Mouse (Mus musculus) hindlimb bud, embryonic 11.5 days (tissue): ENCODE measurements around the gene Dazl.

Experiments used
- DNase-seq: peaks from one replicate; pipeline ENCODE4 v3.0.0-alpha.2; 2012; ENCODE audit warnings: low read depth, low spot score; ENCODE audit errors: extremely low spot score

The Dazl gene

DNA sequence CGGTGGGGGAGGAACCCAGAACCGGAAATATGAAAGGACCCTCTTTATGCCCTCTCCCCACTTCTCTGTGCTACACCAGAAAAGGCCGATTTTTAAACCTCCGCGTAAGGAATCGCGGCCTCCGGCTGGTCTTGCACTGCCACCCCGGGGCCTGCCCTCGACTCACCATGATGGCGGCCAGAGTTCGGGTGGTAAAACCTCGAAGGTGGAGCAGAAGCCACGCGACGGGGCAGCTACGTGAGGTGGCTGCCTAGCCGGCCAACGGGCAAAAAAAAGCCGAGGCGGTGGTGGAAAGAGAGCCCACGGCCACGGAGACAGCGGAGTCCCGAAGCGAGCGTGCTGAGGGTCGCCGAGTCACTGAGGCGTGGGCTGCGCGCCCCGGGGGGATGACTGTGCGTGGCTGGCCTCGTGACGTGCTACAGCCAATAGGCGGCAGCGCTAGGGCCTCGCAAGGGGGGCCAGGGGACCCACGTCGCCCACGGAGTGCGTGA lies at the start of gene Dazl:
Dazl (minus strand) TSS at position 396 of the 491 bp plus-strand sequence.
- no peak for DNase-seq

DNA sequence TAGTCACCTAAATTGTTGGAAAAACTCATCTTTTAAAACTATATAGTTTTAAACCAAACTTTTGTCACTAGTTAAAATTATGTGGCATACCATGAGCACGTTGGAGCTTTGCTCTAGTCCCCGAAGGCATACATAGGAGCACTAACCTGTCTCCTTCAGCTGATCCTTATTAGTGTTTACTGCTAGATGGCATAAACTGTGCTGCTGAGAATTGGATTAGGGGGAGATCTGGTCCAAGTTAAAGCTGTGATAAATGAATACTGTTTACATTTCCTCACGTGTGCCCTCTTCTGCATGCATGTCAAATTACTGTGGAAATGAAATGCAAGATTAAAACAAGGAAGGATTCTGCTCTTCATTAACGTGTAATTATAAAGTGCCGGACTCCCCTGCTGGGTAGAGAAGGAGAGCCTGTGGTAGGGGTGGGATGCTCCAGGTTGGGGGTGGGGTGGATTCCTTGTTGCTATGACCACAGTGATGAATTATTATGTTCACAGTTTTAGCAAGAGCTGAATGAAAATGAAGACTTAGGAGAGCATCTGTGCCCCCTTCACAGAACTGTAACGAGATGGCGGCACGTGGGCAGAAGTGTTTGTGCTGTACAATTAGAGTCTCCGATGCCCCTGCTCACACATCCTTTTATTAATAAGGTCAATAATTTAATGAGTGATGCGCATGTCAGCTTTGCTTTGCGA lies 48.6 kb upstream of the Dazl start:
- DNase-seq: no peak

DNA sequence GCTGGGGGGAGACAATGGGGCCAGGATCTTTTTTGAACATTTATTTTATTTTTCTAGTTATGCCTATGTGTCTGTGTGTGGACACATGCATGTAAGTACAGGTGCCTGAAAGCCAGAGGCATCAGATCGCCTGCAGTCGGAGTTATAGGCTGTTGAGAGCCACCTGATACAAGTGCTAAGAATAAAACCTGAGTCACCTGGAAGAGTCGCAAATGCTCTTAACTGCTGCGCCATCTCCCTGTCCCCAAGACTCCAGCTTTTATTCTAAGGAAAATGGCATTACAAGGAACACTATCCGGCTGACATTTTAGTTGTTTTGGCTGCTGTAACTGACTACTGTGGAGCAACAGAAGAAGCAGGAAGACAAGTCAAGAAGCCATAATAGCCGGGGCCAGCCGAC lies 45.5 kb upstream of the Dazl start:
- DNase-seq: no peak

DNA sequence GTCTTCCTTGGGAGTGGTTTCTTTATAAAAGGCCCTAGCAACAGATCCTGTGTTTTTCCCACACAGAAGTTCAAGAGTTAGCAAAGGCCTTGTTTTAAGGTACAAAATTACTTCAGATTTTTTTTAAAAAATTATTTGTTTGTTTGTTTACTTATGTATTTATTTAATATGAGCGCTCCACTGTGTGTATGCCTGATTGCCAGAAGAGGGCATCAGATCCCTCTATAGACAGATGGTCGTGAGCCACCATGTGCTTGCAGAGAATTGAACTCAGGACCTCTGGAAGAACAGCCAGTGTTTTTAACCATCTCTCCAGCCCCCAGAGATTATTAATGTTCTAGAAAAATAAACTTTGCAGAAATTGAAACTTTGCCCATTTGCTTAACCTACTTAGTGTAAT lies 42.3 kb upstream of the Dazl start:
- no peak for DNase-seq

DNA sequence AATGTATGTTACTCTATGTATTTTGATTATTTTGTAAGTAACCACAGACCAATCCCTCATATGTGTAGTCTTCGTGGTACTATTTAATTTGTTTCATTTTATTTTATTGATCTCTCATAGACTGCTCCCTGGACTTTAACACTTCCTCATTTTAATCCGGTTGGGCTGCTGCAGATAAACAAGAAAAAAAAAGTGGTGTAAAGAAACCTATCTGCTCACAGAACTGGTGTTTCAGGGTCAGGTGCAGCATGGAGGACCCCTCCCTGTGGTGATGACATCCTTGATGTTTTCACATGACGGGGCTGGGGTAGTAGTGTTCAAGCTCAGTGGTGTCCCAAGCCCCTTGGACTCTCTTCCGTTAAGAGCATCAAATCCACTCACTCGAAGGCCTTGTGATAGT lies 41.3 kb upstream of the Dazl start:
- no peak for DNase-seq

DNA sequence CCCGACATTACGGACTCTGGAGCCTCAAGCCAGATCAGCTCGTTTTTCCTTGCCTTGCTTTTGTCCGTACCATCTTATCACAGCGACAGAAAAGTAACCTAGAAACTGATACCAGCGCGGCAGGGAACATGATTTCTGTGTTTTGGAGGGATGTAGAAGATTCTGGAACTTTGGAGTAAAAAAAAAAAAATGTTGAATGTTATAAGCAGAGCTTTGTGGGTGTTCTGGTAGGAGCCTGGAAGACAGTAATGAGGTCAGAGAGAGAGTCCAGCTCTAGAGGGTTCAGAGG lies 38.5 kb upstream of the Dazl start:
- DNase-seq: no peak

DNA sequence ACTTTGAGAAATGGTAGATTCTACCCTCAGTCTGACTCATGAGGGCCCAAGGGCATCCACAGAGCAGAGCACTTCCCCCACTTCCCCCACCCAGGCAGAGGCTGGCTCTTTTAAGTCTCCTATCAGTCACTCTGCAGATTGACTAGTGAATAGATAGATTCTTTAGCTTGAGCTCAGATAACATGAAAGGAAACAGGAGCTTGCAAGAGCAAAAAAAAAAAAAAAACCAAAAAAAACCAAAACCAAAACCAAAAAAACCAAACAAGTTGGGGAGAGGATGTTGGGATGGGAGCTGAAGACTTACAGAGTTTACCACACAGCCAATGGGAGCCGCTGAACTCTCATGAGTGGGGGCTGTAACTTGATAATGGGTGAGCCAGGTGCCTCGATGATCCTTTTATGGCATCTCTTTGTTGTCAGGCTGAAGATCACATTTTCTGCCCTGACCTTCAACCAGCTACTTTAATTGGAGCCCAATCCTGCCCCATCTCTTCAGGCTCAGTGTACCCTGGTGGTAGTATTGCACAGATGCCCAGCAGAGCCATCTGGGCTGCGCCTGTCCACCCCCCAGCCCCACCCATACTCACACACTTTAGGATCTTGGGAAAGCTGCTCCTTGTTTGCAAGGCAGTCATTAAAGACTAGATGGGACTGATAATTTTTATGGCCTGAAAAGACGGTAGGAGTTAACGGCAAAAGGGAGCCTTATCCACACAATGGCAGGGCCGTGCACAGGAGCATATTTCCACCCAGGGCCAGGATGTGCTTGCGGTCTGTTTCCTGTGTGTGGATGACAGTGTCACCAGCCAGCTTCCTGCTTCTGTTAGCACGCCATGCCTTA lies 38.0 kb upstream of the Dazl start:
- no peak for DNase-seq

DNA sequence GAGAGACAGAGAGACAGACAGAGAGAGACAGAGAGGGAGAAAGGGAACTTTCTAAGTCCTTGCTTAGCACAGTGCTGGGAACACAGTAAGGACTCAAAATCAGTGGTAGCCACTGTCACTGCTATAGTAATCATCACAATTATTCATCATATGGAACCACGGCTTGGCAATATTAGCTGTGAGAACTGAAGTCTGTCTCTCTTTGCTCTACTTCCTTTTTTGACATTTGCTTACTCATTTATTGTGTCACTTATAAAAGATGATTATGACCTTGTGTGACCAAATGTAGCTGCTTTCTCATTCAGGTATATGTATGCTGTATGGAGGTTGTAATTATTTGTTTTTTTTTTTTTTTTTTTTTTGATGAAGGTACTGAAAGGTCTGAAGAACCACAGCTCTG lies 36.8 kb upstream of the Dazl start:
- DNase-seq: no peak

DNA sequence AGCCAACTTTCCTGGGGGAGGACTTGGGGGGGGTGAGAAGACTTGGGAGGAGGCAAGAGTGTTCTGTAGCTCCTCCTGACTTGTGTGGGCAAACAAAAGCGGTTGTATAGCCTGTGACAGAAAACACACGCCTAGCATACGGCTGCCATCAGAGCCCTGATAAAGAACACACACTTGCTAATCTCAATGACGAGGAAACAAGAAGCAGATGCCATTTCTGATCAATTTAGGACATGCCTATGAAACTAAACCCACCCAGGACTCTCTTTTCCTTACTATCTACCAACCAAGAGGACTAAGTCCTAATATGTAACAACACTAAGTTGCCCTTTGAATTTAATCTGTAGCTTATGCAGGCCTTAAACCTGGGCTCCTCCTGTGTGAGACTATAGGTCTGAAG lies 31.2 kb upstream of the Dazl start:
- no peak for DNase-seq

DNA sequence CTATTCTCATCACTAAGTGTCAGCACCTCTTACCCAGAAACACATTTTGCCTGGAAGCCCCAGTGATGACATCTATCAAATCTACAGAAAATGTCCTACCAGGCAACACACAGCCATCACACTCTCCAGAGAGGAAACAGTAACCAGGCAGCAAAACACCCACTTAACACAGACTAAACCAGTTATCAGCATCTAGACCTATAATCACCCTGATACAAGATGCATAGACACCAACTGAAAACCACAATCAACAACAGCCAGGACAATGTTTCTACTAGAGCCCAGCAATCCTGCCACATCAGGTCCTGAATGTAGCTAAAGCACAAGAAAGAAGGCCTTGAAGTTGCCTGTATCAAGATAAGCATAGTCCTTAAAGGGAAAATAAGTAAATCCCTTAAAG lies 25.4 kb upstream of the Dazl start:
- DNase-seq: no peak

DNA sequence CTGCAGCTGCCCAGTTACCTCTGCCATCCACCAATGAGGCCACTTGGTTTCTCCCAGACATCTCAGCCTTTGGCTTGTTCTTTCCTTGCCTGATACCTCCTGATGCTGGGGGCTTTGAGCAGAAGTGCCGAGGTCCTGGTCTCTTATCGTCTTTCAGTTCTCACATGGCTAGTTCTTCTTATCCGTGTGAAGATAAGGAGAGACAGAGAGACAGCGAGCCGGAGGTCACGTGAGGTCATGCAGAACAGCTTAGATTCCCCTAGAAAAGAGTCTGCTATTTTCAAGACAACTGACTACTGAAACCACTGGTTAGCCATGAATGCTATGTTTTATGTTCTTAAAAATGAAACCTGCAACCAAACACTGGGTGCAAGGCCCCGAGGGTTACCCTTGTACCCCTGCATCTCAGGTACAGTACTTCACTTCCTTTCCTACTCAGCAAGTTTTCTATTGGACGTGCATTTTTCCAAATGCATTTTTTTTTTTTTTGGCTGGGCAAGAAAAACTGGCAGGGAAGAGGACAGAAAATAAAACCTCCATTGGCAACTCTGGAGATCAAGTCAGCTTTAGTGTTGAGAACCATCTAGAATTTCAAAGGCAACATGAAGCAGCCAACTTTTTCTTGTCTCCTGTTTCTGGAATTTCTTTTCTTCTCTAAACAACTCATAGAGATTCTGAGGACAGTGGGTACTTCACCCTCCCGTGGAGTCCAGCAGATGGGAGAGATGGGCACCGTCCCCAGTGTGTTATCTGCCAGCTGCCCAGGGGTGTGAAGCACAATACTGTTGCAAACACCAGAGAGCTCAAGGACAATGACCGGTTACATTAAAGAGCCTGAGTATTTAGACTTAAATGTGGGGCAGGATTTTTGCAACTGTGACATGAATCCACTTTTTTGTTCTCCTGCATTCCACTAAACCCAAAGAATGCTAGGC lies 23.0 kb upstream of the Dazl start:
- DNase-seq: no peak

DNA sequence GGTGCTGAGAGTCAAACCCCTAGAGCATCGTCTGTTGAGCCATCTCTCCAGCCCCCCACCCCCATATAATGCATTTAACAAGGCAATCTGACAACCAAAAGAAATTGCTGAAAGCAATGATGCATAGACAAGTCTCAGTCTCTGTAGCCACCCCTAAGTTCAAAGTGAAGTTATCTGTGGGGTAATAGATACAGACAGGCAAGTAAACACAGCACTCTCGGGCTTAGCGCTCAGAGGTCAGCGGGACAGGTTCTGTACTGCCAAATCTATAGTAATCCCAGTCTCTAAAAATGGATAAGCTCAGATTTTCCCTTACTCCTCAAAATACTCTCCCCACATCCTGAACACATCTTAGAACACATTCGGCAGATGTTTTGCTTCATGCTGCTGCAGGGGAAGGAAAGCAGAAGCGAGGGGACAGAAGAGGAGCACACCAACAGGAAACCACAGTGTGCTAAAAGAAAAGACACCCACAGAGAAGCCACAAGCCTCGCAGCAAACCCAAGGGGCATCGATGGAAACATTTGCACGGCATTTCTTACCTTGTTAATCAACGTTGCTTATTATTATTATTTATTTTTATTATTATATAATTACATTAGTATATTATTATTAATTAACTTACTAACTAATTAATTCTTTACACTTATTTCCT lies 16.8 kb upstream of the Dazl start:
- no peak for DNase-seq

DNA sequence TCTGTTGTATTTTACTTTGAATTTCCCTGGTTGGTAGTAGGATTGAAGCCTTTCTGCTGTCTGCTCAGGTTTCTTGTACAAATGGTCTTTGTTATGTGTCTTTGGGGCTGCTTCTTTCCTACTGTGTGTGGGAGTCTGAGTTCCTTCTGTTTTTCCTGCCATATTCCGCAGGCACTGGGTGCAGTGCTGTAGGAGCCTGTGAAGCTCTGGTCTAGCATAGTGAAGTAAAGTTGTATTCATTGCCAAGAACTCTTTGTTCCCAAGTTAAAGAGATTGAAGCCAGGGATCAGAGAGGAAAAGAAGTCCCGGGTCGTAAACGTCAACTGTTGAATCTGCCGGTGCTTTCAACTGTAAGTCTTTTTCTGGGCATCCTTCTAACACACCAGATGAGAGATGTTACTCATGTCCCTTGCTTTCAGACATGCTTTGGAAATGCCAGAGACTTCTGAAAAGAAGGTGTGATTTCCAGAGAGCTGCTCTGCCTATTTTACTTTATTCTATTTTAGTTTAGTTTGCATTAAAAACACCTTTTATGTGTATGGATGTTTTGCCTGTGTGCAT lies 16.2 kb upstream of the Dazl start:
- no peak for DNase-seq

DNA sequence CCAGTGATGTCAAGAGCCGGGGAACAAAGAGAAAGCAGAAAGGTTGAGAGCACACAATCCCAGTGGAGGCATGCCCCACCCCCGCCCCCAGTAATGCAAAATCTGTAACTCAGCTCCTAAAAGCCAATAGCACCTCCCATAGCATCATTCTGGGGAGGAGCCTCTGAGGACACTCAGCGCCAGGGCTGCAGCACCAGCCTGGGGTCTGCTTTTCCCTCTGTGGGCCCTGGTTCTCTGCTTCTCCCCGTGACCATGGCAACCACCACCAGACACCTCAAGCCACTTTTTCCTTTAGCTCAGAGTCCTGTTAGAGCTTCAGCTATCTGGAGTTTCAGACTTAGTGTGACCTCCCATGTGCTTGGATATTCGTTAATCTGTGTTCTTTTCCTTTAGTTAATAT lies 15.4 kb upstream of the Dazl start:
- no peak for DNase-seq

DNA sequence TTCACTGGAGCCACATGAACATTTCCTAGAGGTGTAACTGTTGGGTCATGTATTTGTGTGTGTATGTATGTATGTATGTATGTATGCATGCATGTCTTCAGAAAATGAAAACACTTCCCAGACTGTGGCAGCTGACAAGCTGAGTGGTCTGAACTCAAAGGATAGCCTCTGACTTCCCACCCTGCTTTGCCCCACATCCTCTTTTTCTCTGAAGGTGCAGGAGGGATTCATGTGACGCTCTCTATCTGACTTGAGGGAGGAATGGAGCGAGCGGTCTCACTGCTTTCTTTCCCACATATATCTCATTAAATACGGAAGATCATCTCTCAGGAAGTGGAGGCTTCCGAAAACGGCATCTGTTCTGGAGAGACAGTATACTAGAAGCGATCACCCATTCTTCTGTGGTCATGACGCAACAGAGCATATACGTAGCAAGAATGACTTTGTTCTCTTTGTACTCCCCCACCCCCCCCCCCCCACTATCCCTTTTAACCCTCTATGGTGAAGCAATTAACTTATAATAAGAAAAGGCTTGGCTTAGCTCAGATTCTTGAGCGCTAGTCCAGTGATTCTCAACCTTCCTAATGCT lies 14.7 kb upstream of the Dazl start:
- no peak for DNase-seq

DNA sequence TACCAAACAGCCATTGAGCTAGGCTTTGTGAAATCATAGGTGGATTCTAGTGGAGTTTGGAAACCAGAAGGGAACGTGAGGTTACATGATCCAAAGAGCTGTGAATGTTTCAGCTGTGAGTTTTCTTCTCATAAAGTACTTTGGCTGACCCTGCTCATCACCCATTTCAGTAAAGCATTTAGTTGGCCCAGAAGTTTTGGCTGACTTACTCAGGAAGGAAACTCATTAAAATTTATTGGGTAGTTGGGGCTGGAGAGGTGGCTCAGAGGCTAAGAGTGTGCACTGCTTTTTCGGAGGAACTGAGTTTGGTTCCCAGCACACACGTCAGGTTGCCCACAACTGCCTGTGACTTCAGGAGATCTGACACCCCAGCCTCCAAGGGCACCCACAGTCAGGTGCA lies 9.4 kb upstream of the Dazl start:
- DNase-seq: no peak

DNA sequence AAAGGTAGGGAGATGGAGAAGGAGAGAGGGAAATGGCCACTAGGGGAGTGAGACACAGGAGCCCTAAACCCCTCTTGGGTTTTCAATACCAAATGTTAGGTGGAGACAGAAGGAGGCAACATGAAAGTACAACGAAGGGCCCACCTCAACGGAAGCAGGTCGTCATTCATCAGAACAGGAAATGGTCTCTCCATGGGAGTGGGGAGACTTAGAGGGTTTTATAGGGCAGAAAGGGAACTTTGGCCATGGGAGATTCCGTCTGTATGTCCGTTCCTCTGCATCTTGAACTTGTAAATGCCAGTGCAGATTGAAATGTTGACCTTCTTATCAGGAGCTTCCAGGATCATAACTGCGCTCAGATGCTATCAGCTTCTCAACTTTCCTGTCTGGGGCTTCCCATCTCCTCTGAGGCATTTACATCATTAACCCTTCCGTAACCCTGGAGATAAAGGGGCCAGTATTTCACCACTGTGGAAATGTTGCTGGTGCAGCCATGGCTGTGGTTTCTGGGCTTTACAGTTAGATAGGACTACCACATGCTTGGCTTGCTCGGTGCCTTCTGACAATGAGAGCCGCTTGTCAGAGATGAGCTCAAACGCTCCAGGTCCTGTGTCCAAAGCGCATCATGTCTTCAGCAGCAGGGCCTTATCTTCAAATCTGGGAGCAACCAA lies 6.9 kb upstream of the Dazl start:
- no peak for DNase-seq

DNA sequence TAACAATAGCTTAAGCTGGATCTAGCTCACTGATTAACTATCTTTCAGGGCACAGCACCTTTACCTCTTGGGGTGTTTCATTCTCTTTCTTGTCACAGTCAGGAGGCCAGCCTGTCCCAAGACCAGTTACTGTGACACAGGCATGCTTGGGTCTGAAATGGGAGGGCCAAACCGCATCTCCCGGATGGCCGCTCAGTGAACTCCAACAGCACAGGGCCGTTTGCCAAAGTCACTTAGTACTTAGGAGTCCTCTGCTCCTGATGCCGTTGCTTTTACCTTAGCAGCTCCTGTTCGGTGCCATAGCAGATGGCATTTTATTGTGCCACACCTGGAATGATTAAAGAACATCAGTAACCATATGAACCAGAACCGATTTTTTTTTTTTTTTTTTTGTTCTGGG lies 5.4 kb upstream of the Dazl start:
- no peak for DNase-seq

DNA sequence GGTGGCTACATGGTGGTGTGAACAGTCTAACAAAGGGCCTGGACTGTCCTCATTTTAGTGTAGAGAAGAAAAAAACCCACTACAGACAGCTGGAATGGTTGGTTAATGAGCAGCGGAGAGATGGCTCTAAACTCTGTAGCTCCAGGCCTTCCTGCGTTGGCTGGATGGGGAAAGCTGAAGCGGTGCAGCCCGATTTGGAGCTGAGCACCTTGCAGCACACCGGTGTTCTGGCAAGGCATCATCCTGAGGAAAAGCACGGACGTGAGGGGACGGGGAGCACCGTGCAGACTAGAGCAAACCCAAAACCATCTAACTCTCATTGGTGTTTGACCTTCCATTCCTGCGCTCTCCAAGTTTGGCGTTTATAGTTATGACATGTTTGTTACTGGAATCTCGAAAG lies 1.3 kb upstream of the Dazl start:
- no peak for DNase-seq

DNA sequence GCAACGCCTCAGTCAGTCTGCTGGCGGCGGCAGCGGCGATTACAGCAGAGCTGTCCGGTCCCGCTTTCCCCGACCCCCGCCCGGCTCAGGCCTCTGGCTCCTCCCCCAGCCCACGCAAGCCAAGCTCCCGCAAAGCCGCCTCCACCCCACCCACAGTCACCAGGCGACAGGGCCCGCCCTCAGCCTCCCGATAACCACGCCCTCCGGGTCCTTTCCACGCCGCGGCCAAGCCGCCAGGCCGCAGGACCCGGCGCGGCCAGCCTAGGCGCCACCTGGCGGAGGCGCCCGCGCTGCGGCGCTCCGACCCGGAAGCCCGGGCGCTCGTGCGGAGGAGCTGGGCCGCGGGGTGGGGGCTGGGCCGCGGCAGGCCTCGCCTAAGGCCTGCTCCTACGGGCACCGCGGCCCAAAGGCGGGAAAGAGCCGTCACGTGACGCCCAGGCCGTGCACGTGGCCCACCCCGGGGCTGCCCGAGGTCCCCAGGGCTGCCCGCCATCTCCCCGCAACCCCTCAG lies 720 bp downstream of the Dazl start:
- DNase-seq: peak; percentile 54
